Mouse (Mus musculus): Measurements from ENCODE around the gene Dnah9.

DNA sequence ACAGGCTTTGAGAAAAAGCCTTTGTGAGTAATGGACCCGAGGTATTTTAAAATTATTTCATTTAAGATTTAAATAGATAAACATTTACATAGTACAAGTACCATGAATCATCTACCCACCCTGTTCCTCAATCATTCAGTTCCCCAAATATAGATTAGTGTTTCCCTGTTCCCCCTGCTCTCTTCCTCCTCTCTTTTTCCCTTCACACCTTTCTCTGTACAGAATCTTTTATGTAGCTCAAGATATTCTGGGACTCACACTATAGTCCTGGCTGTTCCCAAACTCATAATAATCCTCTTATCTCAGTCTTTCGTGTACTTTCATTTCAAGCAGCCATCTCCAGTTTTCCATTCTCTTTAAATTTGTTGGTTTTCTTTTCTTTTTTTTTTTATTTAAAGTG lies 4.3 kb downstream of the Dnah9 start:
- TF ChIP-seq CTCF (IDR thresholded peaks at IDR 0.05; ENCODE audit: low read depth, low read length): no peak
- no peak for TF ChIP-seq POLR2A (IDR thresholded peaks at IDR 0.05; ENCODE audit: borderline replicate concordance, low read depth, low read length)

Measured in bone marrow macrophage, adult 2 months (primary cell).